Mouse (Mus musculus) hindbrain, embryonic 15.5 days (tissue): ENCODE measurements around the gene Psg22. TPM values are rescaled to one million over a fixed set of nuclear protein-coding genes. Genes with fewer than 3 reads are reported as not detected.
"Not testable (repeated sequence)": the region's sequence is repeated elsewhere in the genome, so short reads cannot be mapped to it uniquely, and the experiment has no call there.

ENCODE experiments used
- ATAC-seq: fragments of 200-750 bp; cut with Nextera tagmentation; 2 replicates; pipeline ENCODE4 v1.8.0; 2017; ENCODE audit warnings: low read depth, moderate number of reproducible peaks, moderate TSS enrichment; ENCODE audit not compliant: low FRiP score
- H3K27ac ChIP-seq: fragments of 300-500 bp; sonication (generic); replicated peaks from 2 replicates; pipeline ENCODE4 v1.5.1; 2015; ENCODE audit warnings: mild to moderate bottlenecking, inconsistent platforms
- H3K27me3 ChIP-seq: fragments of 300-500 bp; sonication (generic); 2 replicates; pipeline ENCODE4 v1.6.1; 2015; ENCODE audit warnings: control low read depth, inconsistent platforms
- H3K36me3 ChIP-seq: fragments of 300-500 bp; sonication (generic); 2 replicates; pipeline ENCODE4 v1.6.1; 2015; ENCODE audit warnings: control low read depth, inconsistent platforms
- H3K4me1 ChIP-seq: fragments of 300-500 bp; sonication (generic); replicated peaks from 2 replicates; pipeline ENCODE4 v1.6.1; 2015; ENCODE audit warnings: control low read depth, inconsistent platforms
- H3K4me2 ChIP-seq: fragments of 300-500 bp; sonication (generic); 2 replicates; pipeline ENCODE4 v1.6.1; 2015; ENCODE audit warnings: moderate library complexity, mild to moderate bottlenecking, inconsistent platforms
- H3K4me3 ChIP-seq: fragments of 300-500 bp; sonication (generic); 2 replicates; pipeline ENCODE4 v1.5.1; 2015; ENCODE audit warnings: mild to moderate bottlenecking, inconsistent platforms
- H3K9ac ChIP-seq: fragments of 300-500 bp; sonication (generic); 2 replicates; pipeline ENCODE4 v1.6.1; 2015; ENCODE audit warnings: inconsistent platforms
- H3K9me3 ChIP-seq: fragments of 300-500 bp; sonication (generic); 2 replicates; pipeline ENCODE4 v1.6.1; 2016; ENCODE audit warnings: control low read depth, inconsistent platforms
- WGBS: fragments of 180-500 bp; shearing (Covaris S2); methylation state at CpG from one replicate; pipeline ENCODE4 v1.1.7; 2015; 5-methylcytosine and 5-hydroxymethylcytosine counted together
- polyA plus RNA-seq: library from polyadenylated mRNA; unstranded; fragments of >200 nt; fragmentation: Nextera tagmentation; extraction: Ambion mirVana; gene quantifications from 2 replicates; pipeline ENCODE4 v1.2.1, GENCODE M21; 2015

Gene Psg22
- polyA plus RNA-seq: not detected in 2 replicates

GRCm38 (mm10) chr7:18717790-18718189, at the start of gene Psg22:
TSS of gene Psg22 (plus strand) at chr7:18718090.
- H3K9ac ChIP-seq: no peak within 1 kb of the TSS
- no peak within 1 kb of the TSS for H3K4me2 ChIP-seq
- no peaks in the 10 kb centered on the region for H3K27me3 ChIP-seq
- no peaks in the 10 kb centered on the region for H3K9me3 ChIP-seq
- no peaks in the 10 kb centered on the region for H3K4me1 ChIP-seq
- H3K27ac ChIP-seq: no peak within 1 kb of the TSS
- no peaks in the 10 kb centered on the region for H3K36me3 ChIP-seq
- 33% methylated on average over 2 of the region's 2 CpGs for WGBS
- no peak within 1 kb of the TSS for H3K4me3 ChIP-seq
- ATAC-seq: no peak

DNA sequence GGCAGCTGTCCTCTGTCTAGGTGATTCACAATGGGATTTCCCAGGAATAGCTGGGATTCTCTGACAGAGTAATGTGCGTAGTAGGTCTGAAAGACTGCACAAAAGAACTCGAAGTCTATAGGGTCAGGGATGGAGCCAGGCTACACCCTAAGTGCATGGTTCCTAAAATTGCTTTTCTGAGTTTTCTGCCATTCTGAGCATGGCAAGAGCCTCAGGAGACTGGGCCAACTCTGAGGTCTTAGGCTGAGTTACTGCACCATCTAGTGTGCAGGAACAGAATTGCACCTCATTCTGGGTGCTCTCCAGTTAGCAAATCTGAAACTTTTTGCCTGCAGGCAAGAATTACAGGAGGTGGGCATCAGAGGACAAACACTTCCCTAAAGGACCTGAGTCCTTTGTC, 38.1 kb upstream of the Psg22 start:
- Histone ChIP-seq H3K36me3 (no peaks in the 10 kb centered on the region), H3K27ac (no peak overlapping the region), H3K27me3 (no peaks in the 10 kb centered on the region), H3K9me3 (no peaks in the 10 kb centered on the region), H3K4me1 (no peaks in the 10 kb centered on the region), H3K4me2 (no peak overlapping the region), H3K9ac (no peak overlapping the region), H3K4me3 (no peak overlapping the region)
- 44% methylated on average over 2 of the region's 2 CpGs for WGBS
- ATAC-seq: peak; percentile 63; the same call in 1 of the 2 replicates

DNA sequence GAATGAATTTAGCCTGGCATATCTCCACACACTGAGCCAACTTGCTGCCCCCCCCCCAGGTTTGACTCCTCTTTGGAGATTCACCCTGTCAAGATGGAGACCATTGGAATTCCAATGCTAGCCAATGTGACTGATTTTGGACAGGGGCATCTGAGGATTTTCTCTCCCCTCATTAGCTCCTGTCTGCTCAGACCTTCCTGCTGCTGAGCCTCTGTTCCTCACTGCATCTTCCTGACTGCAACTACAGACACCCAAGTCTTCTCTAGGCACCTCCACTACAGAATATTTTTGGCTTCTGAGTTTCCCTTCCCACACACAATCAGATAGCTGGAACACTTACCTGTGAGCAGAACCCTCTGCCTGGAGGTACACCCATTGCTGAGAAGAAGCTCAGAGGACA, 32.3 kb upstream of the Psg22 start:
- Histone ChIP-seq H3K36me3 (no peaks in the 10 kb centered on the region), H3K27me3 (no peaks in the 10 kb centered on the region), H3K4me3 (no peak overlapping the region), H3K4me1 (no peaks in the 10 kb centered on the region), H3K9me3 (no peaks in the 10 kb centered on the region), H3K27ac (no peak overlapping the region), H3K4me2 (no peak overlapping the region), H3K9ac (no peak overlapping the region)
- no peak for ATAC-seq

DNA sequence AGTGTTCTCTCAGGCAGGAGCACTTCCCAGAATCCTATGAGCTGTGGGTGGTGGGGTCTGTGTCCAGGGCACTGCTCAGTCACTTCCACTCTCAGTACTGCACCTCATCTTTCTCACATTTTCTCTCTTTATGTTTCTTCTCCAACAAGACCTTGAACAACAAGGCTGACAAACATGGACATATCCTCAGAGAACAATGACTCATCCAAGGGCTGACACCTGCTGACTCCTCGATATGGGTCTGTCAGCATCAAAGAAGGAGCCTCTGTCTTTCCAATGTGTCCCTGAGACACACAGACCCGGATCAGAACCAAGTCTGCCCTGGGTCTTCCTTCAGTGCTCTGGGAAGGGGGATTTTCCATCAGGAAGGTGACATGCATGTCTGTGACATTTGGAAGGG, 31.8 kb upstream of the Psg22 start, which contains the start of gene Psg20:
Gene Psg20, minus strand, starts transcription at position 101 of the 400 bp plus-strand sequence.
- 74% methylated on average over 2 of the region's 2 CpGs for WGBS
- no peak within 1 kb of the TSS for H3K4me2 ChIP-seq

GRCm38 (mm10) chr7:18710331-18710730, 7.6 kb upstream of the Psg22 start:
- 75% methylated on average over 4 of the region's 4 CpGs for WGBS
- H3K4me2 ChIP-seq, ATAC-seq, H3K27me3 ChIP-seq, H3K4me1 ChIP-seq, H3K9ac ChIP-seq, H3K4me3 ChIP-seq, H3K27ac ChIP-seq, H3K9me3 ChIP-seq, H3K36me3 ChIP-seq: not testable (repeated sequence)

More for the DNA sequence above, 31.8 kb upstream of the Psg22 start, which contains the start of gene Psg20:
- no peak within 1 kb of the TSS for H3K4me3 ChIP-seq
- no peaks in the 10 kb centered on the region for H3K27me3 ChIP-seq
- H3K9me3 ChIP-seq: no peaks in the 10 kb centered on the region
- no peak within 1 kb of the TSS for H3K9ac ChIP-seq
- H3K27ac ChIP-seq: no peak within 1 kb of the TSS
- ATAC-seq: no peak
- H3K36me3 ChIP-seq: no peaks in the 10 kb centered on the region
- H3K4me1 ChIP-seq: no peaks in the 10 kb centered on the region

DNA sequence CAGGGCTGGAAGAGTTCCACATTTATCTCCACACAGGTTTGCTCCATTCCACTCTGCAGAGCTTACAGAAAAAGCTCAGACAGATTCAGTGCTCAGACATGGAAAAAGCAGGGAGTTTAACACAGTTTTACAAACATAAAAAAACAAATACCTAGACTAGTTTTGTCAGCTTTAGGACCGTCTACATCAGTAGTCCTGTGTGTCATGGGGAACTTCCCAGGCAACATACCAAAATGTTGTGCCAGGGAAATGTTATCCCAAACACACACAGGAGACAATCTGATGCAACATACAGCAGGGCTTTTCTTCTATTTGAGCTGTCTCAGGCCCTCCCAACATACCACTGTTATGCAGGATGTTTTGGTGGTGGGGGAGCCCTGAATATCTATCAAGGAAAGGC, 7.0 kb upstream of the Psg22 start:
- H3K27ac ChIP-seq: no peak overlapping the region
- no peaks in the 10 kb centered on the region for H3K4me1 ChIP-seq
- H3K4me3 ChIP-seq: no peak overlapping the region
- H3K9me3 ChIP-seq: no peaks in the 10 kb centered on the region
- H3K36me3 ChIP-seq: no peaks in the 10 kb centered on the region
- H3K4me2 ChIP-seq: no peak overlapping the region
- H3K9ac ChIP-seq: no peak overlapping the region
- 74% methylated on average over 1 of the region's 1 CpGs for WGBS
- ATAC-seq: no peak
- H3K27me3 ChIP-seq: no peaks in the 10 kb centered on the region

DNA sequence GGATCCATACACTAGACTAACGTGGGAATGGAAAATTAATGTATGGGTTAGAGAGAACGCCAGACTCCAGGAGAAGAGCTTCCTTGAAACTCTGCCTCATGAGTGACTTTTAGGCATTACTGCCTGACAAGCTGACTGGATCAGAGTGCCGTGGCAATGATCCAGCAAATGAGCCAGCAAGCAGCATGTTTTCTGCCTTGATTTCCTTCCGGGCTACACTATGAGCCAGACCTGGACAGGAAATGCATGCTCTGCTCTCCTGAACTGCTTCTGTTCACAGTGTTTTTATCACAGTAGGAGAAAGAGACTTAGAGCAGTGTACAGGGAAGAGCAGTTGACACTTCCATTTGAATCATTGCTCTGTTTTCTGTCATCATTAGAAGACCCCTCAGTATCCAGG, 2.3 kb upstream of the Psg22 start:
- H3K4me3 ChIP-seq: no peak overlapping the region
- H3K27ac ChIP-seq: no peak overlapping the region
- H3K27me3 ChIP-seq: no peaks in the 10 kb centered on the region
- H3K4me2 ChIP-seq: no peak overlapping the region
- H3K4me1 ChIP-seq: no peaks in the 10 kb centered on the region
- 75% methylated on average over 4 of the region's 4 CpGs for WGBS
- no peaks in the 10 kb centered on the region for H3K9me3 ChIP-seq
- no peaks in the 10 kb centered on the region for H3K36me3 ChIP-seq
- no peak overlapping the region for H3K9ac ChIP-seq
- ATAC-seq: no peak

GRCm38 (mm10) chr7:18724001-18724400, 6.1 kb downstream of the Psg22 start:
- H3K9me3 ChIP-seq: no peaks in the 10 kb centered on the region
- no peaks in the 10 kb centered on the region for H3K36me3 ChIP-seq
- no peak overlapping the region for H3K27ac ChIP-seq
- no peaks in the 10 kb centered on the region for H3K27me3 ChIP-seq
- 82% methylated on average over 6 of the region's 6 CpGs for WGBS
- H3K4me1 ChIP-seq: no peaks in the 10 kb centered on the region
- no peak overlapping the region for H3K9ac ChIP-seq
- ATAC-seq: no peak
- no peak overlapping the region for H3K4me2 ChIP-seq
- H3K4me3 ChIP-seq: no peak overlapping the region

GRCm38 (mm10) chr7:18725931-18726330, 8.0 kb downstream of the Psg22 start:
- not testable (repeated sequence) for H3K4me3 ChIP-seq

DNA sequence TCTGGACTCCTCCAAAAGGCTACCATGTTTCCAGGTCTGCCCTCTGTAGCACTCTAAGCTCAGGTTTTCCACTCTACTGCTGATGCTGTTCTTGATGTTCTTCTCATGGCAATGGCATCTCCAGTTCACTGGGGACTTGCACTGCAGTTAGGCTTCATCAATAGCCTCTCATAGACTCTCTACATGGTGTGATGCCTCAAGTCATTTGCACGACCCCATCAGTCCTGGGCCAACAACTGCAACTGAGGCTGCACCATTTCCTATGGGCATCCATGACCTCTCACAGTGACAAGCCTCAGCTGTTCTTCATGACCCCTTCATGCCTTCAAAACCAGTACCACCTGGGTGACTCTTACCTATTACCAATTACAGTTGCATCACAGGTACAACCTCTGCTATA, 10.5 kb downstream of the Psg22 start:
- no peaks in the 10 kb centered on the region for H3K27me3 ChIP-seq
- H3K9ac ChIP-seq: no peak overlapping the region
- H3K4me1 ChIP-seq: no peaks in the 10 kb centered on the region
- no peak overlapping the region for H3K4me2 ChIP-seq
- no peak overlapping the region for H3K27ac ChIP-seq
- no peak for ATAC-seq
- 89% methylated on average over 1 of the region's 1 CpGs for WGBS
- no peaks in the 10 kb centered on the region for H3K9me3 ChIP-seq
- no peak overlapping the region for H3K4me3 ChIP-seq
- H3K36me3 ChIP-seq: no peaks in the 10 kb centered on the region

More at GRCm38 (mm10) chr7:18725931-18726330, 8.0 kb downstream of the Psg22 start:
- H3K9ac ChIP-seq, H3K36me3 ChIP-seq, H3K4me1 ChIP-seq, H3K27me3 ChIP-seq, H3K9me3 ChIP-seq, ATAC-seq, H3K27ac ChIP-seq, H3K4me2 ChIP-seq: not testable (repeated sequence)

- no peaks in the 10 kb centered on the region for H3K9me3 ChIP-seq
- H3K4me3 ChIP-seq: no peak overlapping the region
- H3K27me3 ChIP-seq: no peaks in the 10 kb centered on the region
- H3K36me3 ChIP-seq: no peaks in the 10 kb centered on the region
- no peak overlapping the region for H3K27ac ChIP-seq
- H3K4me2 ChIP-seq: no peak overlapping the region
- H3K4me1 ChIP-seq: no peaks in the 10 kb centered on the region
- ATAC-seq: no peak
- H3K9ac ChIP-seq: no peak overlapping the region
These were observed 15.2 kb downstream of the Psg22 start for GRCm38 (mm10) chr7:18733111-18733510.

GRCm38 (mm10) chr7:18734451-18734850, 16.6 kb downstream of the Psg22 start:
- Histone ChIP-seq H3K4me1 (no peaks in the 10 kb centered on the region), H3K9ac (no peak overlapping the region), H3K9me3 (no peaks in the 10 kb centered on the region), H3K4me3 (no peak overlapping the region), H3K27me3 (no peaks in the 10 kb centered on the region), H3K36me3 (no peaks in the 10 kb centered on the region), H3K27ac (no peak overlapping the region), H3K4me2 (no peak overlapping the region)
- WGBS: 87% methylated on average over 1 of the region's 1 CpGs
- no peak for ATAC-seq

DNA sequence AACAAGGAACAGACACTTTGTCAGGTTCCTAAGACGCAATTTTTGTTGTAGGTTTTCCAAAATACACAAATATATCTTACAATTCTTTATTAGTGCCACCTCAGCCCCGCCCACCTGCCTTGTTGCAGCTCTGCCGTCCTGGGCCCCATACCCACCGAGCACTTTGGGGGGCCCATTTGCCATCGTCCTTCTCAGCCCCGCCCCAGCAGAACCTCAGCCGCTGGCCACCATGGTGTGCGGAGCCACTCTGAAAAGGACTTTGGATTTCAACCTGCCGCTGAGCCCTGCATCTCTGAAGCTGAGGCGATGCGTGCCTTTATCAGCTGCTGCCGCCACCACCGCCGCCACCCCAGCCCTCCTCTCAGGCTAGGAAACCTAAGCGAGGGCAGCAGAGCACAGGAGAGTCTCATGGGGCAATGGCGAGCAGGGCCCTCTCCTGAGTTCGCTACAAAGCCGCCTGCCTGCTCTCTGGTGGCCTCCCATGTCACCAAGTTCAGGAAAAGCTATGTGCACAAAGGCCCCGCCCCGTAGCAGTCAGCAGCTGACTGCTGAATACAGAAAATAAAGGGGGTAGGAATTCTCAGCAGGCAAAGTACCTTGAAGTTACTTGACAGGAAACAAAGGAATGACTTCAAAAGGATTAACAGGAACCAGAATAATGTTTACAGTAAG, 28.4 kb downstream of the Psg22 start:
- peak overlapping the region; percentile 48; the same call in 1 of the 2 replicates for H3K27ac ChIP-seq
- peak; percentile 72 for ATAC-seq

More for the DNA sequence above, 28.4 kb downstream of the Psg22 start:
- peaks cover 8% of the 10 kb centered on the region; the same call in 1 of the 2 replicates for H3K27me3 ChIP-seq
- peak overlapping the region; percentile 37 for H3K4me3 ChIP-seq
- H3K4me2 ChIP-seq: peak overlapping the region; percentile 53
- no peaks in the 10 kb centered on the region for H3K36me3 ChIP-seq
- WGBS: 11% methylated on average over 20 of the region's 20 CpGs
- H3K9ac ChIP-seq: peak overlapping the region; percentile 39
- H3K4me1 ChIP-seq: peaks cover 6% of the 10 kb centered on the region
- H3K9me3 ChIP-seq: no peaks in the 10 kb centered on the region
